Mouse (Mus musculus): ENCODE data around the gene Mlip. TPM values are rescaled to one million over a fixed set of nuclear protein-coding genes. Genes with fewer than 3 reads are reported as not detected.

Mlip gene
- polyA plus RNA-seq, 1 experiment from 2014 or later: 17.1 TPM

Other genes with a start within 250 kb of the Mlip start
- 13.5 and 14.1 TPM in 2 replicates for gene Lrrc1, start 191.9 kb upstream of the Mlip start, polyA plus RNA-seq (2014; fragmentation: Nextera tagmentation; extraction: Ambion mirVana)